Mouse (Mus musculus) forelimb bud, embryonic 11.5 days (tissue): ENCODE results near the gene Slamf1.

Source experiments
- DNase-seq: peaks from one replicate; pipeline ENCODE4 v3.0.0-alpha.2; 2012; ENCODE audit warnings: low read depth, low spot score

Slamf1 gene

DNA sequence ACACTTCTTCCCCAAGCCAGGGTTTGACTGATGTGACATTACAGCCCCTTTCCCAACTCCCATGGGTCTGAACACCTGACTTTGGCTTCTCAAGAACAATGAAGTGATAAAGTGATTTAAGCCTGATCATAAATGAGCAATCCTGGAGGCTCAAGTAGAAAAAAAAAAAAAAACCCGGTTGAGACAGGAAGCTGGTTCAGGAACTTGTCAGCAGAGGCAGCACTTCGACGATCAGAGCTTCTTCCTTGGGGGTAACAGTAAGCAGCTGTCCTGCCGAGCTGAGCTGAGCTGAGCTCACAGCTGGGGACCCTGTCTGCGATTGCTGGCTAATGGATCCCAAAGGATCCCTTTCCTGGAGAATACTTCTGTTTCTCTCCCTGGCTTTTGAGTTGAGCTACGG lies at the start of gene Slamf1:
Gene Slamf1 (plus strand): TSS at position 230 of the 400 bp plus-strand sequence.
- no peak for DNase-seq

DNA sequence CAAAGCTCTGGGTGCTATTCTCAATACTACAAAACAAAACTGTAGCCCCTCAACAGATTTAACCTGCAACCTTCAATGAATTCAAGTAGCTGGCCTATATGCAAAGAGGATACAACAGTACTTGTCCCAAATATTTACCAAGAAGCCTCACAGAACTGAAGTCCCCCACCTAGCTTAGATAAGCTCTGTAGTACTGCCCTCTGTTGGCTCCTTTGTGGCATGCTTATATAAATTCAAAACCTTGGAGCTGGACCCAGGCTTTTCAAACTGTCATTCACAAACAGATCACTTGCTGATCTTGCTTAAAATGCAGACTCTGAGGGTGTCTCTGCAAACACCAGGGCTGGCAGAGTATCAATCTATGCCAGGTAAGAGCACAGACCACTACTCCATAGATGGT lies 35.7 kb upstream of the Slamf1 start:
- no peak for DNase-seq

DNA sequence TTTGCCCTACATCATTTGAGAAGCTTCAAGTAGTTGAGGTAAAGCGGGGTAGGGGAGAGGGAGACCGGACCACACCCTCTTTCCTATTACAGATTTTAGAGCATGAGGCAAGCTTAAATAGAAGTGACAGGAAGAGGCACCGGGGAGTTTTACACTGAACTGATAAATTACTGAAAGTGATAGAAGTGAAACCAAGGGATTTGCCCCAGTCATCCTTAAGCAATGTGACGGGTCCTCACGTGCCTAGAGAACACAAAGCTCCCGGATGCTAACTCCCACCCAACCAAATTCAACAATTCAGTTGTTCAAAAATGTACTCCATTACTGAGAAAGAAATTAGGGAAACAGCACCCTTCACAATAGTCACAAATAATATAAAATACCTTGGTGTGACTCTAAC lies 32.0 kb upstream of the Slamf1 start:
- DNase-seq = no peak

DNA sequence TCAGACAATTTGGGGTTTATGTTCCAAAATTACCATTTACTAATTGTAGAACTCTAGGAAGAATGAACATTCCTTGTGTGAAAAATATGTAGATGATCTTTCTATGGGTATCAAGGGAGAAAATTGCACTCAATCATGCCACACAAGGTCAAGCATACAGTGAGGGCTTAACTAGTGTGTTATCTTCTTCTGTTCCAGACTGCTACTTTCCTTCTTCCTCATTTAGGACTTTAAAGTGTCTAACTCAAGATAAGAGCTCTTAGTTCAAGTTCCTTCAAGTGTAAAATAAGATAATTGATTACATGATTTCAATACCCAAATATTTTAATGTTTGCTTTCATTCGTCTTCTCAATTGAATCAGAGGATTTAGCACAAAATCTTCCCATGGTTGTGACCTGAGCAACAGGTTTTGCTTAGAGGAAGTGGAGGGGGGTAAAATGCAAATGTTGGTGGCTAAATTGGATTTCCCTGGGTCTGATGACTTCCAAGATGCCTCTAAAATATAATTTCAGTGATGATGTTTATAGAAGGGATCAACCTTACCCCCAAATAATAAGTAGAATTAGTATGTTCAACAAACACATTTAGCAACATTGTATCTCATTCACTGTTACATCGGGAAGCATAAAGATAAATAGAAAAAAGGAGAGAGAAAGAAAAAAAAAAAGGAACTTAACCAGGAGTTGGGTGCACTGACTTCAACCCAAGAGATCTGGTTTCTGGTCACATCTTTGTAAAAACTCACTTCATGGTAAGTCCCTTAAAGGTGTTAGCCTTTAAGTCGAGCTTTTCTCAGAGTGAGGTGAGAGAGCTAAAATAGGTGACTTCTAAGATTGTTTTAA lies 18.6 kb upstream of the Slamf1 start:
- DNase-seq = no peak

DNA sequence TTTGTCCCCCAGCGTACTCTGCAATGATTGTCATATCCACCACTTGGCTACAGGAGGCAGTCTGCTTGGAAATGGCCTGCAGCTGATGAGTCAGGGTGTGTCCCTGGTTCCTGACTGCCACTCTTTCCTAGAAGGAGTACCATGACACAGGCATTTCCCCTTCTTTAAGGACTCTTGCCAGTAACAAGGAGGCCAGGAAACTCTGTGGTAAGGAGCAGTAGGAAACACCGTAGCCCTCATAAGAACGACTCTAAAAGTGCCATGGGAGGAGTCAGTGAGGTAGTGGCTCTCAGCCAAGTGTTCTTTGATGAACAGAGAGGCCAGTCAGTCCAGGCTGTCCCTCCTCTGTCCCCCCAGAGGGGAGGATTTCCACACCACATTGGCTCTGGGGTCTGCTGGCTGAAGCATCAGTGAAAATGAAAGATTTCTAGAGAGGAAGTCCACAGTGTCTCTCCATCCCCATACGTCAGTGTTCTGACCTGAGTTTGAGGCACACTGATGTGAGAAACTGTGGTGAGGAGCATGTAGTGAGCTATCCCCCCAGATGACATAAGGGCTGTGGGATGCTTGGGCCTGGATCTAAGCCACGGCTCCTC lies 5.0 kb upstream of the Slamf1 start:
- DNase-seq = no peak

DNA sequence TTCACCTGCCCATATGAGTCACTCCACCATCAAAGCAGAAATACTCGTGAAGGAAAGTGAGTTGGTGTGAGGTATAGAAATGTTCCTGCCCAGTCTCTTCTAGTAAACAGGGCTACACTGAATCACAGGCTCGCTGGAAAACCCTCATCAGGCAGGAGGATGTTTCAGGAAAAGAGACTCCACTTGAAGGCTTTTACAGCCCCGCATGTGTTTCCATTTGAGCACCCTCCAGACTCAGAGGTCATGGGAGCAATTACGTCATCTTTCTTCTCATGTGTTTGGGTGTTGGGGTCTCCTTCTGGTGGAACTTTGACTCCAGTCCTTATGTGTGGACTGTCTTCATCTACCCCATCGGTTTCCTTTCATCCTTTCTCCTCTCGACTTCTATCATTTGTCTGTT lies 4.1 kb downstream of the Slamf1 start:
- DNase-seq = no peak

DNA sequence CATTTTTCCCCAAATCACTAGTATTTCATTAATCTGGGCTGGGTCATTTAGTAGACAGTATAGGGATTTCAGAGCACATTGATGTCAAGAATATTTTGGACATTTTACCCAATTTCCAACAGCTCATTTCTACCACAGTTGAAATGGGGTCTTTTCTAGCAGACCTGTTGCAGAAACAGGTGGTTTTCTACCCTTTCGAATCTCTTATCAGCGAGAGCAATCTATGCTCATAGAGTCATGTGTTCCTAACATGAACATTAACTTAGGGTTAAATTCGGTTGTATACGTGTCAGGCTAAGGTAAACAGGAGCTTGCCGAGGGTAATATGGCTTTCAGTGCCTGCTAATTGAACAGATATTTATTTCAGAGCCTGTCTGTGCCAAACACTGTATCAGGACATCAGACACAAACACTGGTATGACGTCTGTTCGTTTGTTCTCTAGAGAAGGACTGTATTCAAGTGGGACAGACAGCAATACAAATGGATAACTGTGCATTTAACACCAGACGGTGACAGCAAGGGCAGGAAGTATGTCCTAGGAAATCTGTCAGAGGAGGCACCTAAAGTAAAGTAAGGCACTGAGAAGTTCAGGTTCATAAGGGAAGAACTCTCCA lies 5.3 kb downstream of the Slamf1 start:
- DNase-seq = no peak

DNA sequence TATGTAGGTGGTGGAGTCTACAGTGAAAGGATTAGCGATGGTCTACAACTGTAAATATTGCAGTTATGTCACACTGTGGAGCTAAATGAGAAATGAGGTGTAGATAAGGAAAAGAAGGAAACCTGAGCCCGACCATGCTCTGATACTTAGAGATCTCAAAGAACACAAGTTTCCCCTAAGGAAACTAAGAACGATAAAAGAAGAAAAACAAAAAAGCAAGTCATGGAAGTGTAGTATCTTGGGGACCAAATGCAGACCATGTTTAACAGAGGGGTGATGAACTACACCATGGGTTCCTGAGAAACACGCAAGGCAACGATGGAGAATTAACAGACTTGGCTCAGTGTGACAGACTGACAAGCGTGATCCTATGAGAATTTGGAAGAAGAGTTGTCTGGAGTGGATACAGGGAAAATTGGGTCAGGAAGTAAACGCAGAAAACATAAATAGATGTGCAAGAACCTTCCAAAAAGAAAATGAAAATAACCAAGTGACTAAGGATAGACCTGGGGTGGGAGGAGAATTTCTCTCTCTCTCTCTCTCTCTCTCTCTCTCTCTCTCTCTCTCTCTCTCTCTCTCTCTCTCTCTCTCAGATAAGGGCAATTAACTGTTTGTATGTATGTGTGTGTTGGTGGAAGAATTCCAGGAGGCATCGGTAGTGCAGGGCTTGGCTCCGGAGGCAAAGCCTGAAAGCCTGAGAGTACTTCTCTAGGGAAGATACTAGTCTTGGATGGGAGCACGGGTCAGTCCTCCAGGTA lies 6.5 kb downstream of the Slamf1 start:
- DNase-seq = no peak

DNA sequence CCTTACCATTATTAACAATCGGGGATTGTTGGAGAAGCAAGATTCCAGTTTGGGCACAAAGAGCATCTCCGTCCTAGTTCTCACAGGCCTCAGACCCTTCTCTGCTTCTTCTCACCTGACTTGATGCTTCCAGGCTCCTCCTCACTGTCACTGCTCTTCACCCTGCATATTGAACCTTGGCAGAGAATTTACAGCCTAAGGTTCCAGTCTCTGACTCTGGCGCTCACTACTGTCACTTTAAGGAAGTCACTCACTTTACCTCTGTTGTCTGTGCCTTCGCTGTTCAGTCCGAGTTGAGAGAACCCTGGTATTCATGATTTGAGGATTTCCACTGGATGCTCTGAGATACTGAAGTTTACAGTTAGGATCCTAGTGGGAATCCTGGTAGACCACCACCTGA lies 7.3 kb downstream of the Slamf1 start:
- no peak for DNase-seq

DNA sequence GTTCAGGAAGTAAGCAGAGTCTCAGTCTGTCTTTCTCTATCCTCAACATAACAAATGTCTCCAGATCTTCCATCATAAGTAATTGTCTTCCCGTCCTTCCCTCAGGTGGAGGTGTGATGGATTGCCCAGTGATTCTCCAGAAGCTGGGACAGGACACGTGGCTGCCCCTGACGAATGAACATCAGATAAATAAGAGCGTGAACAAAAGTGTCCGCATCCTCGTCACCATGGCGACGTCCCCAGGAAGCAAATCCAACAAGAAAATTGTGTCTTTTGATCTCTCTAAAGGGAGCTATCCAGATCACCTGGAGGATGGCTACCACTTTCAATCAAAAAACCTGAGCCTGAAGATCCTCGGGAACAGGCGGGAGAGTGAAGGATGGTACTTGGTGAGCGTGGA lies 7.8 kb downstream of the Slamf1 start:
- no peak for DNase-seq

DNA sequence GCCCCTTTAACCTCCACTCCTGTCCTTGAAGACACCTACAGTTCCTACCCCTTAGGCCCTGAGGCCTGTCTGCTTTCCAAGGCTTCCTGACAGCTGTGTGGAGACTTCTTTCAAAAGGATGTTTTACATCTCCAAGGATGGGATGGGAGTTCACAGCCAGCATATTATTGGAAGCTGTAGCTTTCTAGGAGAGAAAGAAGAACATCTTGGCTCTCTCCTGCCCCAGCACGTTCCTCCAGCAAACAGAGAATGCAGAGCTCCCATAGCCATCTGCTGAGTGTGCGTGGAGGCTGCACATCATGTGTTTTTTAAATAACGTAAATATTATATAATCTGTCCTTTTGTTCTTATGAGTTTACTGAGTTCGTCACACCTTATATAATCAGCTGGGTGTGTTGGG lies 8.9 kb downstream of the Slamf1 start:
- no peak for DNase-seq

DNA sequence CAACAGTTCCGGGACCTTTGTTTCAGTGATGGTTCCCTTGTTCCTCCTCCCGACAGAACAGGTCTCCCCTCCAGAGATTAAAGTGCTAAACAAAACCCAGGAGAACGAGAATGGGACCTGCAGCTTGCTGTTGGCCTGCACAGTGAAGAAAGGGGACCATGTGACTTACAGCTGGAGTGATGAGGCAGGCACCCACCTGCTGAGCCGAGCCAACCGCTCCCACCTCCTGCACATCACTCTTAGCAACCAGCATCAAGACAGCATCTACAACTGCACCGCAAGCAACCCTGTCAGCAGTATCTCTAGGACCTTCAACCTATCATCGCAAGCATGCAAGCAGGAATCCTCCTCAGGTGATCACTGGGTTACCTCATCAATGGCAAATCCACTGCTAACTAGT lies 10.1 kb downstream of the Slamf1 start:
- no peak for DNase-seq

DNA sequence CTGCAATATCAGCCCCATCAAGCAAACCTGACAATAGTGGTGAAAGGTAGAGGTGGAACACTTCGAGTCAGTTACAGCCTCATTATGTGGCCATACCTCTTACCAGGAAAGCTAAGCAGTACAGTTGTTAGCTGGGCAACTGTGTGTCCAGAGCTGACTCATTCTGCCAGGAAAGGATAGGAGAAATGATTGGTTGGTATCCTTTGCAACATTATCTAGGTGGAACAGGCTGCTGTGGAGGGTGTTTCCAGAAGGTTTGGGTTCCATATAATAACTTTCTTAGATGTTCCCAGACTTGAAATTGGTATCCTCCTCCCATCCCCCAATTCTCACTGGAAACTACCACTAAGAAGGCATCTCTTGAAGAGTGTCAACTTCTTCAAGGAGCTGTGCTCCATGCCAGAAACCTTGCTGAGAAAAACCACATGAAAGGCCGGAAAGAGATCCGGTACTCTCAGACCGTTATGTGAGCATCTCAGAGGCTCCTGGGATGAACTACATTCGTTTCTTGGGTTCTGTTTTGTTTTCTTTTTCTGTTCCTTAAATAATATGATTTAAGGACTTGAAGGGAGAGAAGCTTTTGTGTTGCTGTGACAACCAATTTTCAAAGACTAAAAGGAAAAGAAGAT lies 15.5 kb downstream of the Slamf1 start:
- no peak for DNase-seq

DNA sequence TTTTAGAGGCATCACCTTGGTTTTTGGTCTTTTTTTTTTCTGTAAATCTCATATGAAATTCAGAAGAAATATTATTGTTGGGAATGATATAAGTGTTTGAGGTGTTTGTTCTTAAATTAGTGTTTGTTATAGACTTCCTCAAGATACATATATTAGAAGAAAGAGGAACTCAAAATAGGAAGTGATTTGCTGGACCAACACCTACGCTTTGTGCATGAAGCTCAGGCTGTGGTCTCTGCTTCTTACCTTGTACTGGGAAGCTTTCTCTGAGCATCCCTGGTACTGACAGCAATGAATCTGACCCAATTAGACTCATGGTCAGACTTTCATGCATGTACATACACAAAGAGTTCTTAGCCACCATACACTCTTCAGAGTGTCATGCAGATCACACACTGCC lies 18.9 kb downstream of the Slamf1 start:
- no peak for DNase-seq

DNA sequence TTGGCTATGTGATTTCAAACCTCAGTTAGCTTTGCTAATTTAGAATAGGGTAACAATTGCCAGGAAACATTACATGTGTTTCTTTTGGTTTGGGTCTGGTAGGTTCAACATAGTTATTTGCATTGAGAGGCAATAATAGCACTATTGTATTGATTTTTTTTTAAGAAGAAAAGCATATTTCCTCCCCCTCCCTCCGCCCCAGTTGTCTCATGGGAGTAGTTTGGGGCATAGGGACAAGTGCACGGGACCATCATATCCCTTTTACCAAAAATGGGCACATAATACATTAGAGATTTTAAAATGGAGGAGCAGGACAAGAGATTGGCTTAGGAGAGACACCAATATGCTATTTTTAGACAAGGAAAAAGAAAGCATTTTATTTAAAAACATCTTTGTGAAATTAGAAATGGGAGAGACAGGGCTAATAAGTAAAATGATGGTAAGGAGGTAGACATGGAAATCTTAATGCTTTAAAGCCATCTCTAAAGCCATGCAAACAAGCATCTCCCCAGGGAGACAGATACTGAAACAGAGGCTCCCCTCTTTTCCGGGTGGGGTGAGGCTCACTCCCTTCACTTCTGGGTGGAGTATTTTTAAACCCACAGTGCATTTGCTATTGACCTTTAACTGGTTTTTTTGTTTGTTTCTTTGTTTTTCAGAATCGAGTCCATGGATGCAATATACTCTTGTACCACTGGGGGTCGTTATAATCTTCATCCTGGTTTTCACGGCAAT lies 20.5 kb downstream of the Slamf1 start:
- DNase-seq = no peak

DNA sequence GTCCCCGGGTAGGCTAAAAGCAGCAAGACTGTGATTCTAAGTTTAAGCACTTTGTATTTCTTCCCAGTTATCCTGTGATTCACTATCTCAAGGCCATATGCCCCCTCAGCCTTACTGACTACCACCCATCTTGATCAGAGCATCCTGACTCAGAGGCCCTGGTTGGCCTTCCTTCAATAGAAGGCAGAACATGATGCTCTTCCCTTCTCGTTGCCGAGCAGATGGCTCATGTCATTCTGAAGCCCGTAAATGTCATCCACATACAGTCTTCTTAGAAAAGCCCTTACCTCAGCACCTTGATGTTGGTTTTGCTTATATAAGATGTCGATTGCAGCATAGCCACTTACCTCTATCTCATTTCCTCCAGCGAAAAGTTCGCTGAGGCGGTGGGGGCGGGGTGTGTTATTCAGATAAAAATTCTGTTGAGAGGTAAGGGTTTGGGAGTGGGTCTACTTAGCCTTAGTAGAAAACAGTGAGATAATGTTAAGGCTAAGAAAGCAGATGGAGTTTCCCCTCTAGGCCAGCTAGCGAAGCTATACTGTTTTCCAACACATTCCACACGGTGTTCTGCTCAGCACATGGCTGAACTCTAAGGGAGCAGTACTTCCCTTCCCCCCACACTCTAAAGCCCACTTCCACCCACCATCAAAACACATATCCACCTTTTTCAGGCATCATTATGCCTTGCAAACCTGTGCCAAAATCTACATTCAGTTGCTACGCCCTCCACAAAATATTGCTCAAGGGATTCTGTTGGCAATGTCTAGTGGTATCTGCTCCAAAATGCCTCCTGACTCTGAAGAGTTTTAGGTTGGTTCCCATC lies 21.7 kb downstream of the Slamf1 start:
- DNase-seq = no peak

DNA sequence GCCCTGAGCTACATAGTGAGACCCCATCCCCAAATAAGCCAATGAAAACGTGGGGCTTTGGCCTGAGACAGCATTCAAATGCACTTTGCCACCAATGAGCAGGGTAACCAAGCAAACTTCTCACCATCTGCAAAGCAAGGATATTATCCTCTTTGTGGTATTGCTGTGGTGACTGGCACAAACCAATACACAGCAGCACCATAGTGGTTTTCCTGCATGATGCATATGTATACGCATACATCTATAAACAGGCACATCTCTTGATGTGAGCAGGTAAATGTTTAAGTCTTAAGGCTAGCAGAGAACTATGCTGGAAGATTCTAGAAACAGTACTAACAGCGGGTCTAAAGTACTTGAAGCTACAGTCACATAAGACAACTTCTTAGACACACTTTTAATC lies 22.5 kb downstream of the Slamf1 start:
- DNase-seq = no peak

DNA sequence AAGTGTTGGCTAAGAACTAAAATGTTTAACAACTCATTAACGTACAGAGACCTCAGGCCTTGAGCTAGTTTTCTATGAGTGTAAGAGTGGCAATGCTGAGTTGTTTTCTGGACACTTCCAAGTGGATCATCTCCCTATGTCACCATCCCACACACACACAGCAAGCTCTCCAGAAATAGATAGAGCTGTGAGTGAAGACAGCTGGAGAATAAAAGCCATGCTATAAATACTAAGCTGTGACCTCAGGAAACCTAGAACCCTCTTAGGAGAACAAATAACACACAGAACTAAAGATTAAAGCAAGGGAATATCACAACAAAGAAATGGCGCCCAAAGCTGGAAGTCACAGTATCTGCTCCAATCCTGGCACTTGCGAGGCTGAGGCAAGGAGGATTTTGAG lies 24.6 kb downstream of the Slamf1 start:
- DNase-seq = no peak

DNA sequence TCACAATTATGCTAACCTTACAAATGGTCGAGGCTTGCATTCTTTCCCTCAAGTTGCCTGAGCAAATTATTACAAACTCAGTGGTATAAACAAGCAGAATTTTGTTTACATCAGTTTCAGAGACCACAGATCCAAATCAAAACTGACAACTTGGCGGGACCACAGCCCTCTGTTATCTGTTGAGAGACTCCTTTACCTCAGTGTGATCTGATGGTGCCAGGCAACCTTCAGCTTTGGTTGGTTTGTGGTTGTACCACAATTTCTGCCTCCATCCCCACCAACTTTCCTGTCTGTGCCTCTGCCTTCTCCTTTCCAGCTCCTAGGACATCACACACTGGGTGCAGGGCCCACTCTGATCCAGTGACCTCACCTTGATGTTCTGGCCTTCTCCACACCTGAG lies 29.3 kb downstream of the Slamf1 start:
- DNase-seq = no peak

DNA sequence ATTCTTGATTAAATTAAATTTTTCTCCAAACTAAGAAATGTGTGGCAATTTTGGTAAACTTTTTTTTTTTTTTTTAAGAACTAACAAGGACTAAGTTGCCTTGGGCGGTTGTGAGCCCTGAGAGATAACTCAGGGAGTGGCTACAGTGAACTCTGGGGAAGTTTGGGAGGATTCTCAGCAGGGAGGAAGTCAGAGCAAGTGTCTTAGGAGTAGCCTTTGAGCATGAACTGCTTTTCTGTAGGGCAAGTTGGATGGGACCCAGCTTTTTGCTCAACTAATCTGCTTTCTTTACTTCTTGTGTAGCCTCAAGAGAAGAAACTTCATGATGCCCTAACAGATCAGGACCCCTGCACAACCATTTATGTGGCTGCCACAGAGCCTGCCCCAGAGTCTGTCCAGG lies 30.9 kb downstream of the Slamf1 start:
- no peak for DNase-seq
